Mouse (Mus musculus) kidney, adult 18-20 months (tissue): ENCODE results near the gene Zfp943.

ENCODE experiments used
- DNase-seq: peaks from one replicate; pipeline ENCODE4 v3.0.0; 2021

The Zfp943 gene

DNA sequence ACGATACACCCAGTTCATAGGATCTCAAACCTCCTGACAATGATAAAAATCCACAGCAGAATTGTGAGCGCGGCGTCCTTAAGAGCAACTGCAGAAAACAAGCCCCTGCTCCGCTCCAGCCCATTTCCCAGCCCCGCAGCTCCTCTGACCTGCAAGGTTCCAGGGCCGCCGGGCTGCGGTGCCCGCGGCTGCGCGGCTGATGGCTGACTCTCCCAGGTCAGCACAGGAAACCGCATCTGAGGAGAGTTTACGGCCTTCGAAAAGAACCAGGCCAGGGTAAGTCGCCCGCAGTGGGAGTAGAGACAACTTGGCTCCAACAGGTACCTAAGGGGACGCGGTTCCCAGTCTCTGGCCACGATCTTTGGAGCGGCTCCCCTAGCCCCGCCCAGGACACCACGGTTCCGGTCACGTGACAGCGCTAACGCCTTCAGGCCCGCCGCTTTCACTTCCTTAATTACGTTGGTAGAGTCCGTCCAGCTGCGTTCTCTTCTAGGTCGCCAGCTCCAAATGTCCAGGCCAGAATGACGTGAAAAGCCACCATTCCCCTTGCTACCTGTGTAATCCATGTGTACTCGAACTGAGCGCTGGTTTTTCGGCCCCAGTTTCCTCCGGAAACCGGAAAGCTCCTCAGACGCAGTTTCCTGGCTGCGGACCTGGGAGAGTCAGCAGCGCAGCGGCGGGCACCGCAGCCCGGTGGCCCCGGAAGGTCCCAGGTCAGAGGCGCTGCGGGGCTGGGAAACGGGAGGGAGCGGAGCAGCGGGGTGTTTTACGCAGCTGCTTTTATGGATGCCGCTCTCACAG lies at the start of gene Zfp943, which contains the start of gene Zfp942:
Gene Zfp943 (plus strand): TSS at position 446 of the 801 bp plus-strand sequence.
Gene Zfp942 (minus strand): TSS at position 358 of the 801 bp plus-strand sequence.
- DNase-seq: peak; percentile 86

DNA sequence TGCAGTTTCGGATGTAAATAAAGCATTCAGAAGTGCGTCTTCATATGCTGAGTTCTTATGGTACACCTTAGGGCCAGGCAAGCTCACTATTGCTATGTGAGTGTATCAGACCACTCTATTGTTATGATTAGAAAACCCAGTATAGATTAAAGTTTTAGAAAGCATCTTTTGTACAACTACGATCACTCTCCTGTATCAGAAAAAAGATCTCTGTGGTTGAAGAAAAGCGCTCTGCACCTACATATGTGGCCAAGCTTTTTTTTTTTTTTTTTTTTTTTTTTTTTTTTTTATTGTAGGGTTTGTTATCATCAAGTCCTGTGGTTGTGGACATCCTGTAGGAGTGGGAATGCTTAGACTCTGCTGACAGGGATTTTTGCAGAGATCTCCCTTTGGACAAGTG lies 950 bp downstream of the Zfp943 start:
- DNase-seq: no peak

DNA sequence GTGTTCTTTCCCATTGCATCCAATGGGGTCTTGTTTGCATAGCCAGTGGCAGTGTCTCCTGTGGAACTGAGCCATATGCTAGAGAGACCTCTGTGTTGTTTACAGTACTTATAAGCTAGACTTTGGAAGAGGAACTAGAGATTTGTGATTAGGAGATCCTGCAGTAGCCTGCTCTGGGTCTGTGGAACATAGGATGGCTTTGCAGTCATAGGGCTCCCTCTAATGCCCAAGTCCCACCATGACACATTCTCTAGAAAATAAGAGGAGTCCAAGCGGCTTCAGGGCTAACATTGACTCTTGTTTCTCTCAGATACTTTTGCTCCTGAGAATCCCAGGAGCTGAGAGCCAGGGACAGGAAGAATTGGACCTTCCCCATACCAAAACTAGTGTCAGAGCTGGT lies 73.2 kb downstream of the Zfp943 start:
- peak; percentile 23 for DNase-seq

DNA sequence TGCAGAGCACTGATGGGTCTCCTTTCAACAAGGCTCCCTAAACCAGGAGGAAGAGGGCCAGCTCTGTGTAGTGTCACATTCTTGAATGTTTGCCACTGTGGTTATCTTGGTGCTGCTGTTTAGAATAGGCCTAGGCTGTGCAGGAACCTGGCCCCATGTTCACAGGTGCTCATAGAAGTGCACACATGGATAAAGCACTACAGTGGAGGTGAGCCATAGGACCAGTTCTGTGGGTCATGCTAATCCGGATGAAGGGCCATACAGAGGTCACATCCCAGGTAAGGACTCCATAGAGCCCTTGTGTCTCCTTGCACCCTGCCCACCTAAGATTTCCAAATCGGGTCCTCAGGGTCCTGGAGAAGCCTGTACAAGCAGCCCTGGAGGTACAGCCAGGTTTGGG lies 87.1 kb downstream of the Zfp943 start:
- DNase-seq: no peak

DNA sequence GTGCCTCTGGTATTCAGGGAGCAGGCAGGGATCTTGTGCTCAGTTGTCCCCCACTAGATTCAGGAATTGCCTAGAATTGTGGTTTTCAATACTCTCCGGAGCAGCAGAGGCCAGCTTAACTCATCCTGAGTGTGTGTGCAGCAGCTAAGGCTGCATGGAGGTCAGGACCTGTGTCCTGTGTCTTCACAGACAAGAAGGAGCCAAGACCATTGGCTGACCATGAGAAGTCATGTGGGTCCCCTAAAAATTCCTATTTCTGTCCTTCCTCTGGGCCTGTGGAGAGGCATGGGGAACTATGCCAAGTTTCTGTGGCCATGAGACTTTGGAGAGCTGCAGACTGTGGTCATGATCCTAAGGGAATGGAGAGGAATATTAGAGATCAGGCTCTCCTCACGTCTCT lies 90.9 kb downstream of the Zfp943 start:
- no peak for DNase-seq

DNA sequence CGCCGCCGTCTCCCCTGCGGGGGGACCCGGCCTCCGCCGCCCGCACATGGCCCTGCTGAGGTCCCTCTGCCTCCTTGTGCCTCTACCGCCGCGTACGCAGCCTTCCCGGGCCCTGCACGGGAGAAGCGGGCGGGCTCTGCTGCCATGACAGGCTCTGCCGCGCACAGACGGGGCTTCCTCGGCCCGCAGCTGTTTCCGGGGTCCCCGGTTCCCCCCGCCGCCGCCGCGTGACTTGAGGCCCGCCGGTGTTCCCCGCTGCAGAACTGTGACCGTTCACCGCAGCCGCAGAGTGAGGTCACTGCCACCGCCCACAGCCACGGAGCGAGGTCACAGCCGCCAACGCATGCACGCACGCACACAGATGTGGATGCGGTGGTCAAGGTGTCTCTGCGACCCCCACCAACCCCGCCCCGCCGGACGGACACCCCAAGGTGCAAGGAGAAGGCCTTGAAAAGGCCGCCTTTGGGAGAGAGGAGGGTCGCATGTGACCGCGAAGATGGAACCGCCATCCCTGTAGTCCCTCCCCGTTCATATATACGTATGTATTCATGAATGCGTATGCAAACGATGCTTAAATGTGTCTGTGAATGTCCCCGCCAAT lies 118.8 kb downstream of the Zfp943 start:
- peak; percentile 52 for DNase-seq

DNA sequence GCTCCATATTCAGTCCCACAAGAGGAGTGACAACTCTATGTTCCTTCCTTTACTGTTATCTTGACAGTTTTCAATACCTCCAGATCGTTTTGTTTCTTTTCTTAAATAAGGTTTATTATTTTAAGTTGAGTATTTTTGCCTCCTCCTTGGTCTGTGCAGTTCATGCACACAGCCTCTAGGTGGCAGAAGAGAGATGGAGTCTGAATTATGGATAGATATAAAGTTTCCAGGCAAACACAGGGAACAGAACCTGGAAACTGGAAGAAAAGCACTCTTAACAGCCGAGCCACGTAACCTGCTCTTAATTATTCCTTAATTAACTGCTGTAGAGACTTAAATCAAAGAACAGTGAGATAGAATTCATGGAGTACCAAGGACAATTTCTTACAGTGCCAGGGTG lies 120.9 kb downstream of the Zfp943 start:
- peak; percentile 38 for DNase-seq

DNA sequence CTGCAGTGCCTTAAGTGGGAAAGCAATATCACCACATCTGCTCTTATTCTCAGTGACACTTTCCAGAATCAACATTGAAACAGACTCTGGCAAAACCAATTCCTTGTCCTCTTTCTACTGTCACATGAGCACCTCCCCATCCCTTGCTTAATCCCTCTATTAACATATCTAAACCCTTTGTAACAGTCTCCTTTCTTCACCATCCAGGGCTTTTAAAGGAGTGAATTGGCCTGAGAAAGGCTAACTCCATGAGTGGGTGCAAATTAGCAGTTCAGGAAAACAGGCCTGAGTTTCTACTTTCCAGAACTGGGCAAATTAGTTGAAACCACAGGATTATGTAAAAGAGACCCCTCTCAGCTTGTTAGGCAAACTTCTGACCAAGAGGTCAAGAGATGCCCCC lies 156.4 kb downstream of the Zfp943 start:
- DNase-seq: no peak
